Mouse (Mus musculus) liver, postnatal 0 days (tissue): ENCODE results near the gene Rraga. TPM values are rescaled to one million over a fixed set of nuclear protein-coding genes. Genes with fewer than 3 reads are reported as not detected.

Experiments
- ATAC-seq: fragments of 200-750 bp; cut with Nextera tagmentation; 2 replicates; pipeline ENCODE4 v1.8.0; 2017; ENCODE audit warnings: mild to moderate bottlenecking, moderate library complexity
- DNase-seq: peaks from one replicate; pipeline ENCODE4 v3.0.0-alpha.2; 2016
- H3K27ac ChIP-seq: fragments of 300-500 bp; sonication (generic); 2 replicates; pipeline ENCODE4 v1.5.1; 2014; ENCODE audit warnings: antibody characterized with exemption, moderate library complexity, mild to moderate bottlenecking, low read depth
- H3K27me3 ChIP-seq: fragments of 300-500 bp; sonication (generic); 2 replicates; pipeline ENCODE4 v1.6.1; 2014; ENCODE audit warnings: low read length, control low read depth, mixed read lengths; ENCODE audit not compliant: insufficient read depth
- H3K36me3 ChIP-seq: fragments of 300-500 bp; sonication (generic); replicated peaks from 2 replicates; pipeline ENCODE4 v1.6.1; 2014; ENCODE audit warnings: mild to moderate bottlenecking, control low read depth, low read length, moderate library complexity, mixed read lengths; ENCODE audit not compliant: insufficient read depth
- H3K4me1 ChIP-seq: fragments of 300-500 bp; sonication (generic); 2 replicates; pipeline ENCODE4 v1.6.1; 2014; ENCODE audit warnings: antibody characterized with exemption, mild to moderate bottlenecking, control low read depth; ENCODE audit not compliant: insufficient read depth
- H3K4me2 ChIP-seq: fragments of 300-500 bp; sonication (generic); 2 replicates; pipeline ENCODE4 v1.6.1; 2014; ENCODE audit warnings: low read depth, mild to moderate bottlenecking, low read length, moderate library complexity, mixed read lengths
- H3K4me3 ChIP-seq: fragments of 300-500 bp; sonication (generic); 2 replicates; pipeline ENCODE4 v1.5.1; 2014; ENCODE audit warnings: low read depth, low read length
- H3K9ac ChIP-seq: fragments of 300-500 bp; sonication (generic); replicated peaks from 2 replicates; pipeline ENCODE4 v1.6.1; 2014; ENCODE audit warnings: mild to moderate bottlenecking, moderate library complexity
- H3K9me3 ChIP-seq: fragments of 300-500 bp; sonication (generic); 2 replicates; pipeline ENCODE4 v1.6.1; 2016; ENCODE audit warnings: mild to moderate bottlenecking, control low read depth, low read length, mixed read lengths
- CTCF ChIP-seq: sonication (generic); IDR thresholded peaks from 2 replicates; pipeline ENCODE4 v1.5.1; 2016; ENCODE audit warnings: antibody characterized with exemption, low read depth
- EP300 ChIP-seq: IDR thresholded peaks from 2 replicates; pipeline ENCODE4 v1.6.1; 2016; ENCODE audit warnings: antibody characterized with exemption, low read depth, mild to moderate bottlenecking
- WGBS: fragments of 180-500 bp; shearing (Covaris S2); extraction: QIAGEN DNeasy Blood & Tissue Kit; methylation state at CpG from one replicate; pipeline ENCODE4 v1.1.7; 2014; ENCODE audit not compliant: insufficient replicate concordance; 5-methylcytosine and 5-hydroxymethylcytosine counted together
- polyA plus RNA-seq: library from polyadenylated mRNA; unstranded; fragments of >200 nt; fragmentation: Nextera tagmentation; extraction: Ambion mirVana; gene quantifications from 2 replicates; pipeline ENCODE4 v1.2.1, GENCODE M21; 2015

The Rraga gene
- 29.3 and 36.4 TPM in 2 replicates for polyA plus RNA-seq

DNA sequence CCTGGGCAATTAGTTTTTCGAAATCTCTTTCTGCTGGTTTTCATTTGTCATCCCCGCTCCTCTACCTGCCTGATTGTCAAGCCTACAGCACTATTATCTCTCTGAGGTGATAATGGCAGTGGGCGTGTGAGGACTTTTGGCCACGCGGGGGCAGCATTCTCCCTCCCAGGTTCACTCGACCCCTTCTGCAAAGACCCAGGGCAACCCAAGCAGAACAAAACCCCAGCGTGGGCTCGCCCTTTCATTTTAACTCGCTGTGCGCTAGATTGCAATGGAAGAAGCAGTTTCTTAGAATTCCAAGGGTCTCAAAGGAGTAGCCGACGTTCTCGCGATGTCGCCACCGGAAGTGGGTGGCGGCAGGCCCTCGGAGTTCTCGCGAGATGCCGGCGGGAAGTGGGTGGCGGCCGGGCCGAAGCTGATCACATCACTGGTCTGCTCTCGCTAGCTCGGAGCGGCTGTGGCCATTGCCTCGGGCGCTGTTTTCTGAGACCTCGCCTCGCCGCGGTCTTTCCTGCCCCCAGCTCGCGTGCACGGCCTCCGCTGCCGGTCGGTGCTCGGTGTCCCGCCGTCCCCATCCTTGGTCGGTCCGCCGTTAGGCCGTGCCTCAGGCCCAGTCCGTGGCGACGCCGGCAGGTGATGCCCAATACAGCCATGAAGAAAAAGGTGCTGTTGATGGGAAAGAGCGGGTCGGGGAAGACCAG is at the start of gene Rraga:
Gene Rraga (plus strand): TSS at position 386 of the 701 bp plus-strand sequence.
- no peaks in the 10 kb centered on the region for H3K9me3 ChIP-seq
- ATAC-seq (peak; percentile 98), DNase-seq (peak; percentile 97)
- 0 out of 2 replicates have a peak, but pooled peaks cover 3% of the 10 kb centered on the region for H3K36me3 ChIP-seq
- peak within 1 kb of the TSS; percentile 99 for H3K27ac ChIP-seq
- peaks cover 17% of the 10 kb centered on the region for H3K4me1 ChIP-seq
- H3K9ac ChIP-seq, result peak within 1 kb of the TSS; percentile 99
- H3K27me3 ChIP-seq, result no peaks in the 10 kb centered on the region
- peak; percentile 97 for TF ChIP-seq EP300
- peak; percentile 92 for TF ChIP-seq CTCF
- peak within 1 kb of the TSS; percentile 94 for H3K4me2 ChIP-seq
- under 1% methylated on average over 53 of the region's 53 CpGs for WGBS
- H3K4me3 ChIP-seq, result peak within 1 kb of the TSS; percentile 96

DNA sequence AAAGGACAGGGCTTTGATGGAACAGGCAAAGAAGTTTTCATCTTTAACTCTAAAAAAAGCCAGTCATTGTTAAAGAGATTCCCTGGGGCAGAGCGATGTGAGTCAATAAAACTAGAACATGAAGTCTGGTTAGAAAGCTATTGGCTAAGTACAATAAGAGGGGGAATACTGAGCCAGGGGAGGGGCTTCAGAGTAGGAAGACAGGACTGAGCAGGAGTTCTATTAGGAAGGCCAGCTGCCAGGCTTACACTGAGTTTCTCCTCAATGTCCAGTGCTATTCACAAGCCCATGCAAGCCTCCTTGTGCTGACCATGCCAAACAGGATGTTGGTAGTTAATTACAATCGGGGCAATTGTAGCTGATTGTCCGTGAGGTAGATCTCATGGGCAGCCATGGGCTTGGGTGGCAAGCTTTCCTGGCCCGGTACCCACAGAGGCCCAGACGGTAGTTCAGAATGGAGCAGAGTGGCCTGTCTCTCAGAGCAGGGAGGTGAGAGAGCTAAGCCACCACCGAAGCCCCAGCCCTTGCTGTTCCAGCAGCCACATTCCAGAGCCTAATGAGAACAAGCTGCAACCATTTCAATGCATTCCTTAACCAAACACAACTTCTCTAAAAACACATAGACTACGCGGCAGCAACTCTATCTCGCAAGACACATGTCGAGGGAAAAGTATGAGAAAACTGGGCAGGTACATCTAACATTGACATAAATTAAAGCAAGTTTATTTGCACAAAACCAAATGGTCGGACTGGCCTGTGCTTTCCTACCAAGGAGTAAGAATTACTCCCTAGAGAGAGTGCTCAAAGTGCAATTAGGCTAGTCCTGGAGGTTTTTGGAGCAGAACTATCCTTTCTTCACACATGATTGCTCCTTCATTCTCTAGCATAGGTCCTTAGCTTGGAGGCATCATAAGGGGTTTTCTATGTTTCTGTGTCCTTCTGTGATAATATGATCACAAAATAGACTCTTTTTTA is 48.0 kb upstream of the Rraga start:
- H3K9me3 ChIP-seq, result no peaks in the 10 kb centered on the region
- no peak overlapping the region for H3K4me2 ChIP-seq
- no peak for DNase-seq
- WGBS, result 78% methylated on average over 11 of the region's 11 CpGs
- H3K36me3 ChIP-seq, result no peaks in the 10 kb centered on the region
- no peaks in the 10 kb centered on the region for H3K4me1 ChIP-seq
- H3K27me3 ChIP-seq, result no peaks in the 10 kb centered on the region
- H3K4me3 ChIP-seq, result no peak overlapping the region
- no peak overlapping the region for H3K9ac ChIP-seq
- no peak overlapping the region for H3K27ac ChIP-seq
- ATAC-seq, result no peak
- TF ChIP-seq CTCF (no peak), EP300 (no peak)

- Histone ChIP-seq H3K9me3 (no peaks in the 10 kb centered on the region), H3K4me2 (no peak overlapping the region), H3K9ac (no peak overlapping the region), H3K27me3 (no peaks in the 10 kb centered on the region), H3K36me3 (no peaks in the 10 kb centered on the region), H3K4me3 (no peak overlapping the region), H3K27ac (no peak overlapping the region), H3K4me1 (no peaks in the 10 kb centered on the region)
- no peak for TF ChIP-seq EP300
- 70% methylated on average over 6 of the region's 6 CpGs for whole genome bisulfite sequencing
- ATAC-seq (no peak), DNase-seq (no peak)
Observed at GRCm38 (mm10) chr4:86529161-86529560, 46.3 kb upstream of the Rraga start.

- H3K9ac ChIP-seq, result no peak overlapping the region
- no peak for DNase-seq
- WGBS, result 79% methylated on average over 8 of the region's 8 CpGs
Observed at GRCm38 (mm10) chr4:86533406-86534090, 41.9 kb upstream of the Rraga start.

GRCm38 (mm10) chr4:86534091-86534481 is 41.4 kb upstream of the Rraga start:
- no peaks in the 10 kb centered on the region for H3K9me3 ChIP-seq
- no peak overlapping the region for H3K4me3 ChIP-seq
- no peaks in the 10 kb centered on the region for H3K27me3 ChIP-seq
- H3K27ac ChIP-seq, result no peak overlapping the region
- H3K36me3 ChIP-seq, result no peaks in the 10 kb centered on the region
- no peak overlapping the region for H3K4me2 ChIP-seq
- DNase-seq, result no peak
- no peak overlapping the region for H3K9ac ChIP-seq
- no peak for ATAC-seq
- TF ChIP-seq CTCF (no peak), EP300 (no peak)
- H3K4me1 ChIP-seq, result no peaks in the 10 kb centered on the region
- 74% methylated on average over 5 of the region's 5 CpGs for WGBS

More at GRCm38 (mm10) chr4:86533406-86534090, 41.9 kb upstream of the Rraga start:
- no peaks in the 10 kb centered on the region for H3K27me3 ChIP-seq
- H3K9me3 ChIP-seq, result no peaks in the 10 kb centered on the region
- no peak overlapping the region for H3K27ac ChIP-seq
- TF ChIP-seq EP300 (no peak), CTCF (no peak)
- no peaks in the 10 kb centered on the region for H3K4me1 ChIP-seq
- no peak for ATAC-seq
- H3K4me3 ChIP-seq, result no peak overlapping the region
- H3K36me3 ChIP-seq, result no peaks in the 10 kb centered on the region
- H3K4me2 ChIP-seq, result no peak overlapping the region
